Mouse (Mus musculus) mesoderm, embryonic 11.5 days (tissue): Measurements from ENCODE around the gene Tomm34.
"Not testable (repeated sequence)": the region's sequence is repeated elsewhere in the genome, so short reads cannot be mapped to it uniquely, and the experiment has no call there.

ENCODE experiments used
- DNase-seq: peaks from one replicate; pipeline ENCODE4 v3.0.0-alpha.2; 2012; ENCODE audit warnings: low read depth, low spot score

Tomm34 gene

DNA sequence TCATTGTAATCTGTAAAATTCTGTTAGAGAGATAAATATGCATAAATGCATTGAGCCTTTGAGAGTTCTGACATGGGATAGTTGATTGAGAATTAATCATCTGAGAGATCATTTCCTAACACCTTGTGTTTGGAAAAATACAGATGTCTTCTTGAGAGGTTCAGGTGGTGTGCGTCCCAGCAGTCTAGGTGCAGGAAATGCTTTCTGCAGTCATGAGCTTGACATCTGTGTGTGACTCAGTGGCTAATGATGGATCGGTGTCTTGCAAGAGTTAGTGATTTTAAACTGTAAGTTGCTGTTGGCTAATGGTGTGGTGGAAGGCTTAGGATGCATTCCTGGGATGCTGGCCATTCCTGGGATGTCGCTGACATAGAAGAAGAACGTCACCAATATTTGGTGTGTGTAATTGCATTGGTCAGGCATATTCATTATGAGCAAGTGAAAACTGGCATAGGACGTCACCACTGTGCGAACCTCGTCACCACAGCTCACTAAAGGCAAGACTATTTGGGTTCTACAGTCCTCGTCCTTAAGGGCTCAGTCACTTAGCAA lies 6.0 kb upstream of the Tomm34 start:
- DNase-seq, result no peak

- no peak for DNase-seq
Measured at GRCm38 (mm10) chr2:164075088-164075487, 4.1 kb upstream of the Tomm34 start.

DNA sequence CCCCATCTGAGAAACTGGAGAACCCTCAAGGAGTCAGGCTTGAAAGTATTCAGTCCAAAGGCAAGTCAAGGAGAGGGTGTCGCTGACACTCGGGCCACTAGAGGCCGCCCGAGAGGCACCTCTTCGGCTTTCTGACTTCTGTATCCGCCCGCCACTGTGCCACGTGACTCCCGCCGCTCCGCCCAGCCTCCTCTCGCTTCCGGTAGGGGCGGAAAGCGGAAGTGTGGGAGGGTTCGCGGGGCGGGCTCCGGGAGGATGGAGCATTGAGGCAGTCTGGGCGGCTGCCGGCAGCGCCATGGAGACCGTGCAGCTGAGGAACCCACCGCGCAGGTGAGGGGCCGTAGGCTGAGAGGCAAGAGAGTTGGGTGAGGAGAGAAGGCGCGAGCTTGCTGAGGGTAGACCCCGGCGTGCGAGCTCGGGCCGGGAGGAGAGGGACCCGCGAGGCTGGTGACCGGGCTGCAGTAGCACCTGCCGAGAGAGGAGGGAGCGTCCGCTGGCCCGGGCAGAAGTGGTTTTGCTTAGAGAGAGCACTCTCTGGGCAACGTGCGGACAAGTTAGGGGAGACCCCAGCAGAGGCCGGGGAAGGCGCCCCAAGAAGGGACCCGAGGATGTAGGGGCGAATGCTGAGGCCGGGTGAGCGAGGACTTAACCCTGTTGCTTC lies 3.1 kb upstream of the Tomm34 start:
- DNase-seq, result peak; percentile 97

GRCm38 (mm10) chr2:164073120-164073519 lies 2.2 kb upstream of the Tomm34 start:
- DNase-seq, result no peak

DNA sequence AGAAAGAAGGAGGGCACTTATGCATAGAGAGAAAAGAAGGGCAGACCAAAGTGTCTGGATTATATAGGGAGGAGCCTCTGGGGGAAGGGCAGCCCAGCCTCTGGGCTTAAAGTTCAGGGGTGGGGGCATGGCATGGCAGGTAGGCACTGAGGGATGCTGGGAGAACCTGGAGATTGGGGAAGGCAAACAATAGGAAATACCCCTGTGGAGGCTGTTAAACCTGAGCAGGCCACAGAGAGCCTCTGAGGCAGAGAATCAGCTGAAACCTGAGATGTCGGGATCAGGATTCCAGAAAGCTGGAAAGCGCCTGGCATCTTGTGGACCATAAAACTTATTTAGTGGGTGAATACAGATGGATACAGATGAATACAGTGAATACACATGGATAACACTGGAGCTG lies 1.1 kb upstream of the Tomm34 start:
- no peak for DNase-seq

DNA sequence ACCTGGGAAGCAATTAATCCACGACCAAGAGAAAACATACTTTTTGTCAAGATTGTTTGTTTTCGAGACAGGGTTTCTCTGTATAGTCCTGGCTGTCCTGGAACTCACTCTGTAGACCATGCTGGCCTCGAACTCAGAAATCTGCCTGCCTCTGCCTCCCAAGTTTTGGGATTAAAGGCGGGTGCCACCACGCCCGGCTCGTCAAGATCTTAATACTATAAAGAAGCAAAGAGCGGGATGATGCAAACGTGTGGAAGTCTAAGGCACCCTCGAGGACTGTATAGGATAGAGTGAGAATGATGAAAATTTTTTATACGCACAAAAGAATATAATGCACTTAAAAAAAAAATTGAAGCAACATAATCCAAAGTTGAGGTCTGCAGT lies 460 bp upstream of the Tomm34 start:
- not testable (repeated sequence) for DNase-seq

GRCm38 (mm10) chr2:164070142-164070764 lies 716 bp downstream of the Tomm34 start, which contains the start of gene Stk4:
TSS of gene Stk4 (plus strand) at chr2:164070322.
- peak; percentile 39 for DNase-seq

DNA sequence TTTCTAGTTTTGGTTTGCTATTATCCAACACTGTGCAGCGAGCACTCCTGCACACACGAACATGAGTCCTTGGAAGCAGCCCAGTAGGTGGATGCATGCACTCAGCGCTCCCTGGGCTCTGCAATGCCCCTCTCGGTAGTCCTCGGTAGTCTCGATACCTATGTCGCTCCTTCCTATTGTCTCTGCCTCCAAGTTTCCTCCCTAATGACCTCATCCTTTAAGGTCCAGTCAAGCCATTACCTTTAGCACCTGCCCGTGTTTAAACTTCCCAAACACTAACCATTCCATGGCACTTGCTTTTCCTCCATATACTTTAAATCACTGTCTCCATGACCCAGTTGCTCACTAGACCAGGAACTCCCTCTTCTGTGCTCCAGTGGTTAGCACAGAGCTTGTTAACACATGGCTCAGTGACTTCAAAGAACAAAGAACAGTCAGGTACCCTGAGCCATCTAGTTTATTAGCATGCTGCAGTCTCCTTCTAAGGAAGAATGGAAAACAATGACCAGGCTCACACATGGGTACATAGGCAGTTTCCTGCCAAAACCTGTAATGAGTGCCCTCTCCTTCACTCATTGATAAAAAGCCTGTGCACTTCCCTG lies 11.2 kb downstream of the Tomm34 start:
- no peak for DNase-seq

DNA sequence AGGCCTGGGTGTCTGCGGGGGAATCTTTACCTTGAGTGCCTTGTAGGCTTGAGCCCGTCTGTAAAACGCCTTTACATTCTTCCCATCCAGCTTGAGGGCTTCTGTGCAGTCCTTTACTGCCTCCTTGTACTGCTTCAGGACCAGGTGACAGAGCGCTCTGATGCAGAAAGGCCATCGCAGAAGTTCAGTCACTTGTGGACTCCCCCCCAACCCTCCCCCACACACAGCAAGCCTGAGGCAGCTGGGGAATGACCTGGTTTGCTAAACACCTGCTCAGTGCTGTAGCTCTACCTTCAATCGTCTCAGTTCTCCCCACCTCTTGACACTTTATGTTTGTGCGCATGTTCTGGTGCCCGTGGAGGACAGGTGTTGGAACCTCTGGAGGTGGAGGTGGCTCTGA lies 16.3 kb downstream of the Tomm34 start:
- DNase-seq, result no peak

DNA sequence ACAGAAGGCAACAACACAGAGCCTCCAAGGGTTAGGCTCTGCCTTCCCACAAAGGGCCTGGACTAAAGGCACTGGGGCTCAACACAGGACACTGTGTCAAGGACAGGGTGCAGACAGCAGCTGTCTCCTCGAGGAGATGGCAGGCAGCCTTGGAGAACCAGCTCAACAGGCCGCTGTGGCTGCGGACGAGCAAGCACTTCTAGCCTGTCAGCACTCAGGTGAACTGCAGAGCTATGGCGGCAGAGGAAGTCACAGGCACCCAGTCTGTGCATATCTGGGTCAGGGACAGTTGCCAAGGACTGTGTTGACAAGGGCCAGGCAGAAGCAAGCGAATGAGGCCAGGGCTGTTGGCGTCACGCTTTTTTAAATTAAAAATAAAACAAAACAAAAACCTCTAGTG lies 17.2 kb downstream of the Tomm34 start:
- no peak for DNase-seq

- DNase-seq, result peak; percentile 6
Measured at GRCm38 (mm10) chr2:164047197-164047690, 23.7 kb downstream of the Tomm34 start.

GRCm38 (mm10) chr2:164041523-164041922 lies 29.4 kb downstream of the Tomm34 start:
- no peak for DNase-seq

DNA sequence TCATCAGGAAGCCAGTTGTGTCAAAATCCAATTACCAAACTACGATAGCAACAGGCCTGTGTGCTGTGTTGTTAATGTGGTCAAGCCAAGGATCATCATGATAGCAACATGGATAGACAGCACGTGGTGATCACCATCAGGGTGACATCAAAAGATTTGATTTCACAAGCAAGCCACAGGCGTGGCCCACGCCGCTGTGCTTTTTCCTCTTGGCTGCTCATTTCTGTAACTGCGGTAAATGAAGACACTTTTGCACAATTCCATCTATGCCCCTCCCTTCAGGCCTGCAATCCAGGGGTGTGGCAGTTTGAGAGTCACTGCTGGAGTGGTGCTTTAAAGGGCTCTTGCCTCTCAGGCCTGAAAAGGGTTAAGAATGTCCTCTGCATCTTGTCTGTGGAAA lies 30.0 kb downstream of the Tomm34 start:
- no peak for DNase-seq

DNA sequence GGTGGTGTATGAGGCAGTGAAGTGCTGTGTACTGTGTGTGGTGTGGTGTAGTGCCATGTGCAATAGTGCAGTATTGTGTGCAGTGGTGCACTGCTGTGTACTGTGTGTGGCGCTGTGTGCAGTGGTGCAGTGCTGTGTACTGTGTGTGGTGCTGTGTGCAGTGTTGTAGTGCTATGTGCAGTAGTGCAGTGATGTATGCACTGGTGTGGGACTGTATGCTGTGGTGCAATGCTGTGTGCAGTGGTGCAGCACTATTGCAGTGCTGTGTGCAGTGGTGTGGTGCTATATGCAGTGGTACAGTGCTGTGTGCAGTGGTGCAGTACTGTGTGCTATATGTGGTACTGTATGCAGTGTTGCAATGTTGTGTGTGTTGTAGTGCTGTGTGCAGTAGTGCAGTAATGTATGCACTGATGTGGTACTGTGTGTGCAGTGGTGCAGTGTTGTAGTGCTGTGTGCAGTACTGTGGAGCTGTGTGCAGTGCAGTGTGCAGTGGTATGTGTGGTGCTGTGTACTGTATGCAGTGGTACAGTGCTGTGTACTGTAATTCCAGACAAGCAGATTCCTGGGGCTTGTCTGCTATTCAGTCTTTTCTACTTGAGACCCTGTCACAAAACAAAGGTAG lies 32.5 kb downstream of the Tomm34 start:
- DNase-seq, result no peak

DNA sequence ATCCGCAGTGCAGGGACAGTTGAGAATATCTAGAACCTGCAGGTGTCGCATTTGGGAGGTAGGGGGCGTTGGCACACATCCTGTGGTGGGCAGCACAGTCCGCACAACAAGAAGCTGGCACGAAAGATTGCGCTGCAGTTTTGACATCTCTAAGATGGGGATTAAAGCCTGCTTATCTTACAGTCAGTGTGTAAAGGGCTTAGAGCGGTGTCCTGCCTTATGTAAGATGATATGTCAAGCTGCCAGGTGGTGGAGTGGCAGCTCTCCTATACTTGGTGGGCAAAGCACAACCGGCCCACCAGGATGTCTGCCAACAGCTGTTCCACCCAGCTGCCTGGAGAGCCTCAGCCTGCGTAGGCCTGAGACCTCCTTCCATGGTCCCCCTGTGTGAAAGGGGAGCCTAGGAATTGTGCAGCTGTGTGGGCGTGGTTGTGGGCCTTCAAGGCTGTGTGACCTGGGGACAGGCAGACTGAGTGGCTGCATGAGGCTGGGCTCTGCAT lies 34.4 kb downstream of the Tomm34 start:
- peak; percentile 43 for DNase-seq

DNA sequence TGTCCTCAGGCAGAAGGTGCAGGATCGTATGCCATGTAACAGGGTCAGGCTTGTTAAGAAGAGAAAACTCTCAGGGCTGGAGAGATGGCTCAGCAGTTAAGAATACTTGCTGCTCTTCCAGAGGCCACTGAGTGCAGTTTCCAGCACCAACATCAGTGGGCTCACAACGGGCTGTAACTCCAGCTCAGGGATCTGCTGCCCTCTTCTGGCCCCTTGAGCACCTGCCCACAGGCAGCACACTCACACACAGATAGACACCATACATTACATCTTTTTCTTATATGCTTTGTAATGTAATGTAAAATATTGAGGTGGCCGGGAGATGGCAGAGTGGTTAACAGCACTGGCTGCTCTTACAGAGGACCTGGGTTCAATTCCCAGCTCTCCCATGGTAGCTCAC lies 38.0 kb downstream of the Tomm34 start:
- no peak for DNase-seq

DNA sequence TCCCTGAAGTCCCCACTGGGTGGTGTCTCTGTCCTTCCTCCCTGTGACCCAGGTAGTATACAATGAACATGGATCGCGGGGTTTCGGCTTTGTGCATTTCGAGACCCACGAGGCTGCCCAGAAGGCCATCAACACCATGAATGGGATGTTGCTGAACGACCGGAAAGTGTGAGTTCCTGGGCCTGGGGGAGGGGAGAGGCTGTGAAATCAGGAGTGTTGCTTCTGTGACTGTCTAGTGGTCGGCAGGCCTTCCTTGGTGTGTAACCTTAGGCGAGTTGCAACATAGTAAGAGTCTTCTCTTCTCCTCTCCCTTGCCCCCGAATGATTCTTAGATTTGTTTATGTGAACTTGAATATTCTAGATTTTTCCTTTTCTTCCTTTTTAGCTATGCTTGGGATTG lies 39.8 kb downstream of the Tomm34 start:
- no peak for DNase-seq

DNA sequence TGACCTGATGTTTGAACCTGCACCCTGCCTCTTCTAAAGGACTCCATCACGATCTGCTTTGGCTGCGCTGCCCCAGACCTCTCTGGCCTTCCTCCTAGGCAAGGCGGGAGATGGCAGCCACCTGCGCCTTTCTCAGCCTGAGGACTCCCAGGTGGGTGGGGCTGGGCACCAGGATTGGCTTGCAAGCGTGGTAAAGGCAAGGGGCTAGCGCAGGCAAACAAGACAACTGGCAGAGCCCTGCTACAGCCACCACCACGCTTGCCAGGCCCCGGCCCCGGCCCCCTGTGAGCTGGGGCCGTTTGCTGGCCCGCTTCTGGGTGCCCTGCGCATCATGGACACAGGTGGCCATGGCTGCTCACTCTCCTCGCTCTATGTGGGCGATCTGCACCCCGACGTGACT lies 45.8 kb downstream of the Tomm34 start, which contains the start of gene Pabpc1l:
Pabpc1l (plus strand) TSS at position 301 of the 400 bp plus-strand sequence.
- DNase-seq, result no peak

DNA sequence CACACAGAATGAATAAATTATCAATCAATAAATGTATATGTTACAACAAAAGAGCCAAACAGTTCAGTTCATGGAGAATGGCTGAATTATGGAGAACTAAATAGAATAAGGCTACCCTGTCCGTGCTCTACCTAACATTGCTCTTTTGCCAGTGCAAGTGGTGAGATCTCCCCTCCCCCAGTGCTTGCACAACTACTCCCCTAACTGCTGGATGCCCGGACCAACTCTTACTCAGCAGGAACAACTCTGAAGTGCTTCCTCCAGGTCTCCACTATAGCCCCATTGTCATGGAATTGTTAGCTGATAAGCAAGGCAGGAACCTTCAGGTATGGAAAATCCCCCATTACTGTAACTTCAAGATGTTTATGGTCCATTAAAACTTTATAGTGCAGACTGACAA lies 48.9 kb downstream of the Tomm34 start:
- DNase-seq, result no peak

- no peak for DNase-seq
Measured at GRCm38 (mm10) chr2:164019943-164020342, 51.0 kb downstream of the Tomm34 start.

DNA sequence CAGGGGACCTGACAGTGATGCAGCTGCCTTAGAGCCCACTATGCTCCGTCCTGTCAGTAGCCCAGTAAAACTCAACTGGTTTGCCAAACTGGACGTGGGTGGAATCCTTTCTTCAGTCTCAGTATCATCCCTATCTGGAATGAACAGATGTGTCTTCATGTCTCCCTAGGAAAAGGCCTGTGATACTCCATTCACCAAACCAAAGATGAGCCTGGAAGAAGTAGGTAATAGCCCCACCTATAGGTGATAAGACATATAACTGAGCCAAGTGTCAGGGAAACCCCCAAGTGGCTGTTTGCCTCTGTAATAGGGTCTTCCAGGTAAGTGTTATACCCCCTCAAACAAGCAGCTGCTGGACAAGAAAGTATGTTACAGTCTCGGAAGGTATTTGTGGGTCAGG lies 52.1 kb downstream of the Tomm34 start:
- no peak for DNase-seq

GRCm38 (mm10) chr2:164015304-164015703 lies 55.7 kb downstream of the Tomm34 start:
- no peak for DNase-seq
